Mouse (Mus musculus): ENCODE measurements around the gene Prdm8. TPM values are rescaled to one million over a fixed set of nuclear protein-coding genes. Genes with fewer than 3 reads are reported as not detected.

Prdm8 gene
- polyA plus RNA-seq, 1 experiment from 2014 or later = 0.04 TPM

DNA sequence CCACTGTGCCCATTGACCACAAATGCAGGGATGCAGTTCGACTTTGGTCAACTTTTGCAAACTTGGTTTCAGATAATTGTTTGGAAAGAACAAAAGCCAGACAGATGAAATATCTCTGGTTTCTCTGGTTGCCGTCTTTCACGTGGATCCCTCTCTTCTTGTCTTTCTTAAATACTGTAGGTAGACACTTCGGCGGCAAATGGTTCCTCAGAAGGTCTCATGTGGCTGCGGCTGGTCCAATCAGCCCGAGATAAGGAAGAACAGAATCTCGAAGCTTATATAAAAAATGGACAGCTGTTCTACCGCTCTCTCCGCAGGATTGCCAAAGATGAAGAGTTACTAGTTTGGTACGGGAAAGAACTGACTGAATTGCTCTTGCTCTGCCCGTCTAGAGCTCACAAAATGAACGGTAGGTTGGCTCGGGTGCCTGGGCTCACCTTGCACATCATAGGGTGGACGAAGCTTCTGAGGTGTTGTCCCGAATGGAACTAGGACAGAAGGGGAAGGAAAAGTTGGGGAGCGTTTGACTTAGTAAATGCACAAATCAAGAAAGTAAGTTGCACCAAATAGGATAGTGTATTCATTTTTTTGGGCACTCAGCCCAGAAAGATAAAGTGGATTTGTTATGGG, 17.4 kb downstream of the Prdm8 start:
- no peak for ATAC-seq (ENCODE audit: low FRiP score, low TSS enrichment)
- Histone ChIP-seq H3K4me1 (ENCODE audit: insufficient read depth, low read length) (peaks cover 23% of the 10 kb centered on the region), H3K27me3 (ENCODE audit: insufficient read depth, low read length) (peaks cover 94% of the 10 kb centered on the region), H3K27ac (ENCODE audit: low read length) (no peak overlapping the region), H3K4me3 (ENCODE audit: low read length) (no peak overlapping the region), H3K4me2 (replicated peaks; ENCODE audit: low read depth, low read length) (no peak overlapping the region), H3K9ac (replicated peaks; ENCODE audit: low read length) (no peak overlapping the region), H3K9me3 (ENCODE audit: low read length) (no peaks in the 10 kb centered on the region), H3K36me3 (ENCODE audit: insufficient read depth, low read length) (no peaks in the 10 kb centered on the region)
- WGBS = 3% methylated on average over 17 of the region's 17 CpGs

DNA sequence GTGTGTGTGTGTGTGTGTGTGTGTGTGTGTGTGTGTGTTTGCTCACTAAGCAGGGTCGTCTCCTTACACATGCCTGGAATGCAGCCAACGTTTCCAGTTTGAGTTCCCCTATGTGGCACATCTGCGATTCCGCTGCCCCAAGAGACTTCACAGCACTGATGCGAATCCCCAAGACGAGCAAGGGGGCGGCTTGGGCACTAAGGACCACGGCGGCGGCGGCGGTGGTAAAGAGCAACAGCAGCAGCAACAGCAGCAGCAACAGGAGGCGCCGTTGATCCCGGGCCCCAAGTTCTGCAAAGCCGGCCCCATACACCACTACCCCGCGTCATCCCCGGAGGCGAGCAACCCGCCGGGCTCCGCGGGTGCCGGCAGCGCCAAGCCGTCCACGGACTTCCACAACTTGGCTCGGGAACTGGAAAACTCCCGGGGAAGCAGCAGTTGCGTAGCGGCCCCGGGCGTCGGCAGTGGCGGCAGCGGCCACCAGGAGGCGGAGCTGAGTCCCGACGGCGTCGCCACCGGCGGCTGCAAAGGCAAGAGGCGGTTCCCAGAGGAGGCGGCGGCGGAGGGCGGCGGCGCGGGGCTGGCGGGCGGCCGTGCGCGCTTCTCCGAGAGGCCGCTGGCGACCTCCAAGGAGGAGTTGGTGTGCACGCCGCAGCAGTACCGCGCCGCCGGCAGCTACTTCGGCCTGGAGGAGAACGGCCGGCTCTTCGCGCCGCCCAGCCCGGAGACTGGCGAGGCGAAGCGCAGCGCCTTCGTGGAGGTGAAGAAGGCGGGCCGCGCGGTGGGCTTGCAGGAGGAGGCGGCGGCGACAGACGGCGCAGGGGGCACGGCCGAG, 18.2 kb downstream of the Prdm8 start:
- peak; percentile 79 for ATAC-seq (ENCODE audit: low FRiP score, low TSS enrichment)
- peak overlapping the region; percentile 59 for H3K9ac ChIP-seq (replicated peaks; ENCODE audit: low read length)
- peaks cover 94% of the 10 kb centered on the region for H3K27me3 ChIP-seq (ENCODE audit: insufficient read depth, low read length)
- H3K4me1 ChIP-seq (ENCODE audit: insufficient read depth, low read length) = peaks cover 28% of the 10 kb centered on the region
- no peaks in the 10 kb centered on the region for H3K36me3 ChIP-seq (ENCODE audit: insufficient read depth, low read length)
- WGBS = under 1% methylated on average over 70 of the region's 89 CpGs
- peak overlapping the region; percentile 59 for H3K4me3 ChIP-seq (ENCODE audit: low read length)
- no peak overlapping the region for H3K27ac ChIP-seq (ENCODE audit: low read length)
- H3K9me3 ChIP-seq (ENCODE audit: low read length) = no peaks in the 10 kb centered on the region
- peak overlapping the region; percentile 95 for H3K4me2 ChIP-seq (replicated peaks; ENCODE audit: low read depth, low read length)

DNA sequence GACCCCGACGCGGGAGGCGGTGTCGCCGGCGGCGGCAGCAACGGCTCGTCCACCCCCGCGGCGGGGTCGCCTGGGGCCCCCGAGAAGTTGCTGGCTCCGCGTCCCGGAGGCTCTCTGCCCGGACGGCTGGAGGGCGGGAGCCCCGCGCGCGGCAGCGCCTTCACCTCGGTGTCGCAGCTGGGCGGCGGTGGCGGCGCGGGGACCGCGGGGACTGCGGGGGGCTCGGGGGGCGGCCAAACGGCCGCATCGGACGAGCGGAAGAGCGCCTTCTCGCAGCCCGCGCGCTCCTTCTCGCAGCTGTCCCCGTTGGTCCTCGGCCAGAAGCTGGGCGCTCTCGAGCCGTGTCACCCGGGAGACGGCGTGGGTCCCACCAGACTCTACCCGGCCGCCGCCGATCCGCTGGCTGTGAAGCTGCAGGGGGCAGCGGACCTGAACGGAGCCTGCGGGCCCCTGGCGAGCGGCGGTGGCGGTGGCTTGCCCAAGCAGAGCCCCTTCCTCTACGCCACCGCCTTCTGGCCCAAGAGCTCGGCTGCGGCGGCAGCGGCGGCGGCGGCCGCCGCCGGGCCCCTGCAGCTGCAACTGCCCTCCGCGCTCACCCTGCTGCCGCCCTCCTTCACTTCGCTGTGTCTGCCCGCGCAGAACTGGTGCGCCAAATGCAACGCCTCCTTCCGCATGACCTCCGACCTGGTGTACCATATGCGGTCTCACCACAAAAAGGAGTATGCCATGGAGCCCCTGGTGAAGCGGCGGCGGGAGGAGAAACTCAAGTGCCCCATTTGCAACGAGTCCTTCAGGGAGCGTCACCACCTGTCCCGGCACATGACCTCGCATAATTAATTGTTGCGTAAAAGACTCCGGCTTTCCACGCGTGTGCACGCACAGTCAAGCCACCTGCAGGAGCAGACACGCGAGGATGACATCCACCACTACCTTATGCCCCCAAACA, 19.1 kb downstream of the Prdm8 start:
- WGBS = under 1% methylated on average over 73 of the region's 106 CpGs
- H3K4me2 ChIP-seq (replicated peaks; ENCODE audit: low read depth, low read length) = peak overlapping the region; percentile 95
- H3K4me3 ChIP-seq (ENCODE audit: low read length) = peak overlapping the region; percentile 59
- H3K9ac ChIP-seq (replicated peaks; ENCODE audit: low read length) = peak overlapping the region; percentile 59
- peaks cover 22% of the 10 kb centered on the region for H3K4me1 ChIP-seq (ENCODE audit: insufficient read depth, low read length)
- peak; percentile 66 for ATAC-seq (ENCODE audit: low FRiP score, low TSS enrichment)
- no peaks in the 10 kb centered on the region for H3K9me3 ChIP-seq (ENCODE audit: low read length)
- H3K27ac ChIP-seq (ENCODE audit: low read length) = no peak overlapping the region
- H3K36me3 ChIP-seq (ENCODE audit: insufficient read depth, low read length) = no peaks in the 10 kb centered on the region
- peaks cover 94% of the 10 kb centered on the region for H3K27me3 ChIP-seq (ENCODE audit: insufficient read depth, low read length)

DNA sequence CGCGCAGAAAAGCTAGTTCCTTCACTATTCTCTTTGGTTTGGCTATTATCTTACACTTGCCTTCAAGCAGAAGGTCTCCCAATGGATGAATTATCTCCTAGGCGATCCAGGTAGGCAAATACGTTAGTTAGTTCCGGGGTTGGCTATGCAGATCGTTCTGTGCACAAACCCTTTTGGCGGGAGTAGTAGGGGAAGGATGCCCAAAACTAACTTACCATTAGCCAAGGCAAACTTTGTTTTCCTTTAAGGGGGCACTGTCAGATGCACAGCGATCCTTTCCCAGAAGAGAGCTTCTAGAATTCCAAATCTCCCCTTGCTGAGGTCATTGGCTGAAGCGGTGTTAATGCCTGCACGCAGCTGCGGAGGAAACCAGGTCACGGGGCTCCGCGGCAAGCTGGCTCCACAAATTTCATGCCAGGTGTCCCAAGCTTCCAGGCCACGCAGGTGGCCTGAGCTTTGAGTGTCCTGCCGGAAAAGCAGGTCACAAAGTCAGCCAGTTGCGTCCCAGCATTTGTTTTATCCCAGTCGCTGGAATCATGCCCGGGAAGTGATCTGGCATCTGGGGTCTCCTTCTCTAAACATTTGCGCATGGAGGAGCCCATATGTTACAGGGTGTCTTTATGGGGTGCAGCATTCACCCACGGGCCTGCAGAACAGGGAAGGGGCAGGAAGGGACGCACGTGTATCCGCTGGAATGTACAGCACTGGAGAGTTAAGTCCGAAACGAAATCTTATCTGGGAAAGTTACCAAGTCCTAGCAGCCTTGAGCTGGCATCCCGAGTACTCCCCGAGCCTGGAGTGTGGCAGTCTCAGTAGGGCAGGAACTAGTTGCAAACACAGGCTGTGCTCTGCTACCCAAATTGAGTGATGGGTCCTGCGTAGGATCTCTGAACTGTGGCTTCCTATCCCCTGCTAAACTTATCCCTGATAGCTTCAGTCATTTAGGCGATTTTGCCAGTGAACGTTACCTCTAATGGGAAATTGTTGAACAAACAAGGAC, 22.5 kb downstream of the Prdm8 start:
- Histone ChIP-seq H3K27me3 (ENCODE audit: insufficient read depth, low read length) (peaks cover 81% of the 10 kb centered on the region), H3K27ac (ENCODE audit: low read length) (no peak overlapping the region), H3K9me3 (ENCODE audit: low read length) (no peaks in the 10 kb centered on the region), H3K4me2 (replicated peaks; ENCODE audit: low read depth, low read length) (peak overlapping the region; percentile 6; the same call in 1 of the 2 replicates), H3K4me1 (ENCODE audit: insufficient read depth, low read length) (peaks cover 22% of the 10 kb centered on the region), H3K36me3 (ENCODE audit: insufficient read depth, low read length) (no peaks in the 10 kb centered on the region), H3K9ac (replicated peaks; ENCODE audit: low read length) (no peak overlapping the region), H3K4me3 (ENCODE audit: low read length) (peak overlapping the region; percentile 18)
- no peak for ATAC-seq (ENCODE audit: low FRiP score, low TSS enrichment)
- WGBS = 1% methylated on average over 31 of the region's 31 CpGs

DNA sequence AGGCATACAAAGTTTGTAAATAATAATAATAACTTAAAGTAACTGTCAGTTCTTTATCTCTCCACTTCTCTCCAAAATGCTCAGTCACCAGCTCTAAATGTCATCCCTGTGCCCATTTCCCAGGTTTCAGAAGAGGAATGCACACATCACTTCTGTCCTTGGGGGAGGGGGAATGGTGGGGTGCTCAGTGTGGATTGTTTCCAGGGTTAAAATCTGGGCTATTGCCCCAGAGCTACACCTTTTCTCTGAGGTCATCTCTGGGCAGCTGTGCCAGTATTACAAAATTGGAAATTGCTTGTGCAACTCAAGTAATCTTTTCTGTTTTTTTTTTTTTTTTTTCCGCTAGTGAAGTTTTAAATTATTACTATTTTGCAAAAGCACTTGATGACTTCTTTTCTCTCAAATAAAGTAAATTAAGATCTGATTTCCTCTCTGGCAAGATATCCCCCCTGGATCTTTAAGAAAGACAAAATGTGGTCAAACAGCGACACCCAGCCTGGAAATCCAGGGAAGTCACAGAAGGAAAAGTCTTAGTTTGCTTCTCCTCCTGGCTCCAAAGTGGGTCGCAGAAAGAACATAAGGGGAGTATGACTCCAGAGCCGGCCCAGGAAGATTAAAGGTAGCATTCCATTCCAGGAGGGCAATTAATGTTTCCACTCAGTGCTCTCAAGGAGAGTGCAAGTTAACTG, 25.4 kb downstream of the Prdm8 start:
- Histone ChIP-seq H3K27ac (ENCODE audit: low read length) (no peak overlapping the region), H3K27me3 (ENCODE audit: insufficient read depth, low read length) (peaks cover 56% of the 10 kb centered on the region), H3K4me3 (ENCODE audit: low read length) (no peak overlapping the region), H3K4me1 (ENCODE audit: insufficient read depth, low read length) (peaks cover 7% of the 10 kb centered on the region), H3K9ac (replicated peaks; ENCODE audit: low read length) (no peak overlapping the region), H3K9me3 (ENCODE audit: low read length) (no peaks in the 10 kb centered on the region), H3K4me2 (replicated peaks; ENCODE audit: low read depth, low read length) (no peak overlapping the region), H3K36me3 (ENCODE audit: insufficient read depth, low read length) (no peaks in the 10 kb centered on the region)
- 28% methylated on average over 4 of the region's 4 CpGs for WGBS
- no peak for ATAC-seq (ENCODE audit: low FRiP score, low TSS enrichment)

DNA sequence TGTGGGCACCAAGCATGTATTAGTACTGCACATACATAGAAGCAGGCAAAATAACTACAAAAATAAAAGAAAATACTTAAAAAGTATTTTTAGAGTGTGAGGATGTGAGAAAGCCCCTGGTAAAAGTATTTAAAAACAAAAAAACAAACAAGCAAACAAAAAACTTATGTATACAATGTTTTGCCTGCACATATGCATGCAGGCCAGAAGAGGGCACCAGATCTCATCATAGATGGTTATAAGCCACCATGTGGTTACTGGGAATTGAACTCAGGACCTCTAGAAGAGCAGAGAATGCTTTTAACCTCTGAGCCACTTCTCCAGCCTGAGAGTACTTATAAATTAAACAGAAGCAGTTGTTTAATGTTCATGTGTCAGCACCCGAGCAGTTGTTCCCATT, 28.0 kb downstream of the Prdm8 start:
- Histone ChIP-seq H3K4me2 (replicated peaks; ENCODE audit: low read depth, low read length) (no peak overlapping the region), H3K36me3 (ENCODE audit: insufficient read depth, low read length) (no peaks in the 10 kb centered on the region), H3K9me3 (ENCODE audit: low read length) (no peaks in the 10 kb centered on the region), H3K27me3 (ENCODE audit: insufficient read depth, low read length) (peaks cover 31% of the 10 kb centered on the region), H3K27ac (ENCODE audit: low read length) (no peak overlapping the region), H3K4me3 (ENCODE audit: low read length) (no peak overlapping the region), H3K9ac (replicated peaks; ENCODE audit: low read length) (no peak overlapping the region), H3K4me1 (ENCODE audit: insufficient read depth, low read length) (no peaks in the 10 kb centered on the region)
- WGBS = 90% methylated on average over 1 of the region's 1 CpGs
- no peak for ATAC-seq (ENCODE audit: low FRiP score, low TSS enrichment)

DNA sequence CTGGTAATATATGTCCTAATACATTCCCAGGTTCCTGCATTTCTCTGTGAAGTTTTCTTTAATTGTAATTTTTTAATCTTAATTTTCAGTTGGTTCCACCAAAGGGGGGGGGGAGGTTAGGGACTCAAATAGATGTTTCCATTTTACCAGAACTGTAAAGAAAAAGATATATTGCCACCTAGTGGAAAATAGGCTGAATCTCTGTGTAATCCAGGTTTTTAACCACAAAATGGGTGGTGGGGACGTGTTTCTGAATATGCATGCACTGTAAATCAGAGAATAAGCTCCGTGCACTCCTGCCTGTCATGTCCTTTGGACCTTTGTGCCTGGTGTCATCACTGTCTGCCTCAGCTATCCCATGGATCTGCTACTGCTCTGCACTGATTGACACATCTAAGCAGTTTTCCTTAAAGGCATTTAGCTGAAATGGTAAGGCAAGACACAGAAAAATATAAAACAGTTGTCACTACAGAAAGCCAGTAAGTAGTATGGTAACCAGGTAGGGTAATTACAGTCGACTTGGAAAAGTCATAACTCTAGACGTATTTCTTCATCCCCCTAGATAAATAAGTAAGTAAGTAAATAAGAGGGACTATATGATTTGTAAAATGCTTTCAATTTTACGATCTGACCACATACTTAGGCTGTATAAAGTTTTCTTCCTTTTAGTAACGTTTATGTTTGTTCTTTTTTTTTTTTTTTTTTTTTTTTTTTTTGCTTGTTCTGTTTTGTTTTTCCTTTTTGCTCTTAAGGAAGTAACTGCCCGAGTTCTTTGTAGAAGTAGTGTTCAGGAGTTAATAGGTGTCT, 31.6 kb downstream of the Prdm8 start:
- H3K27ac ChIP-seq (ENCODE audit: low read length) = no peak overlapping the region
- H3K4me2 ChIP-seq (replicated peaks; ENCODE audit: low read depth, low read length) = no peak overlapping the region
- WGBS = 52% methylated on average over 7 of the region's 7 CpGs
- H3K36me3 ChIP-seq (ENCODE audit: insufficient read depth, low read length) = no peaks in the 10 kb centered on the region
- peaks cover 8% of the 10 kb centered on the region for H3K27me3 ChIP-seq (ENCODE audit: insufficient read depth, low read length)
- ATAC-seq (ENCODE audit: low FRiP score, low TSS enrichment) = no peak
- H3K4me3 ChIP-seq (ENCODE audit: low read length) = no peak overlapping the region
- H3K9ac ChIP-seq (replicated peaks; ENCODE audit: low read length) = no peak overlapping the region
- H3K4me1 ChIP-seq (ENCODE audit: insufficient read depth, low read length) = peaks cover 4% of the 10 kb centered on the region; the same call in 1 of the 2 replicates
- no peaks in the 10 kb centered on the region for H3K9me3 ChIP-seq (ENCODE audit: low read length)

DNA sequence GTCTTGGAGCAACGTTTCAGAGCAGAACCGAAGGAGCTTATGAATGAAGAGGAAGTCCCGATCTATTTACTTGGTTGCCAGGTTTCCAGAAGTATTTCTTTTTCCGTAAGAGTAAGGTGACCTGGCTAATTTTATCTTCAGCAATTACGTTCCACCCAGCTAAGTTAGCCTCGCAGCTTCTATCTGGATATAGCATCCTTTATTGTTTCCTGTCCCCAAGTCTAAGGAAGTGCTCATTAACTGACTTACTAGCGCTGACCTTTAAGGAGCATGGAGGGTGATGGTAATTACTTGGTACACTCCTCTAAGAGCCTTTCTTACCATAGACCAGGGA, 32.2 kb downstream of the Prdm8 start:
- H3K27me3 ChIP-seq (ENCODE audit: insufficient read depth, low read length) = peaks cover 2% of the 10 kb centered on the region; the same call in 1 of the 2 replicates
- H3K4me2 ChIP-seq (replicated peaks; ENCODE audit: low read depth, low read length) = no peak overlapping the region
- peaks cover 4% of the 10 kb centered on the region; the same call in 1 of the 2 replicates for H3K4me1 ChIP-seq (ENCODE audit: insufficient read depth, low read length)
- H3K9me3 ChIP-seq (ENCODE audit: low read length) = no peaks in the 10 kb centered on the region
- H3K36me3 ChIP-seq (ENCODE audit: insufficient read depth, low read length) = no peaks in the 10 kb centered on the region
- WGBS = 41% methylated on average over 7 of the region's 7 CpGs
- H3K9ac ChIP-seq (replicated peaks; ENCODE audit: low read length) = no peak overlapping the region
- H3K27ac ChIP-seq (ENCODE audit: low read length) = no peak overlapping the region
- no peak for ATAC-seq (ENCODE audit: low FRiP score, low TSS enrichment)
- no peak overlapping the region for H3K4me3 ChIP-seq (ENCODE audit: low read length)

All from kidney, embryonic 16.5 days (tissue).